Mouse (Mus musculus): ENCODE results near the gene Gm45799. TPM values are rescaled to one million over a fixed set of nuclear protein-coding genes. Genes with fewer than 3 reads are reported as not detected.

Gene Gm45799
- polyA plus RNA-seq (2012; rRNA removed) = 50.7 and 53.2 TPM in 2 replicates

DNA sequence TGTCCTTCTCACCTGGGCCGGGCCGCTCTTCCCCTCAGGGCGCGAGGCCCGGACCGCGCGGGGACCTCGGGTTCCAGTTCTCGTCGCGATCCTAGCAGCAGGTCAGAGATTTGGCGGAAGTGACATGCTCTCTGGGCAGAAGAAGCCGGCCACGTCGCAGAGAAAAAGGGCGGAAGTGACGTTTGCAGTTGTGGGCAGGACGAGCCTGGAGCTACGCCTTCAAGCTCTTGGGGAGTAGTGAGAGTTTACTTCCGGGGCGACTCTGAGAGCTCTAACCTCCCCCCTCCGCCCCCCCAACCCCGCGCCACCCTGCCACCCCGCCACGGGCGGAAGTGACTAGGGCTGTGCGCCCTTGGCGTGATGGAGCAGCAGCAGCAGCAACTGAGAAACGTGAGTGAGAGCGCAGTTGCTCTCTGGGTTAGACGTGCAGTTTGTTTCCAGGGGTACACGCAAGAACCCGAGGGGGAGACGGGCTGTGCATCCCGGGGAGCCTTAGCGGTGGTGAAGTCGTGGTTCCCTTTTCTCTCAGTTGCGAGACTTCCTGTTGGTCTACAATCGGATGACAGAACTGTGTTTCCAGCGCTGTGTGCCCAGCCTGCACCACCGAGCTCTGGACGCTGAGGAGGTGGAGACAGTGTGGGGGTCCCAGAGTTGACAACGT, at the start of gene Gm45799, which contains the start of gene Arfip2:
Gene Gm45799 (plus strand): TSS at position 320 of the 661 bp plus-strand sequence.
Gene Arfip2 (minus strand): TSS at position 184 of the 661 bp plus-strand sequence.
- peak; percentile 98 to 99 for DNase-seq (ENCODE audit: extremely low spot score in 1 of 2, low spot score in 1 of 2)

GRCm38 (mm10) chr7:105602860-105603623, 37.3 kb upstream of the Gm45799 start:
- DNase-seq (ENCODE audit: extremely low spot score in 1 of 2, low spot score in 1 of 2) = peak in 1 of 2 experiments; percentile 79

- DNase-seq (ENCODE audit: extremely low spot score in 1 of 2, low spot score in 1 of 2) = no peak
Observed at GRCm38 (mm10) chr7:105608467-105608866, 31.9 kb upstream of the Gm45799 start.

DNA sequence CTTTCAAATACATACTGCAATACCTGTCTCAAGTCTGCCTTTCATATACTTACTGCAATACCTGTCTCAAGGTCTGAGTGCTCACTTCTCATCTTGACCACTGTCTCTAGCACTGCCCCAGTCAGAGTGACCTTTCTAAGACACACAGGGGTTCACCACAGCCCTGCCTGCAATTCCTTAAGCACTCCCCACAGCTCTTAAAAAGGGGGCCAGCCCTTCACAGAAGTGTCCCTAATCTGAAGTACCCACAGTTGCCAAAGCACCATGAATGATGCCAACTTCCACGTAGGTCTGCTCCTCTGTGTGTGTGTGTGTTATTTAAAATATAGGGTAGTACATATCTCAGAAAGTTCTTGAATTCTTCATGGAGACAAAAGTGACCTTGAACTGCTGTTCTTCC, 28.6 kb upstream of the Gm45799 start:
- DNase-seq (ENCODE audit: extremely low spot score in 1 of 2, low spot score in 1 of 2) = no peak

DNA sequence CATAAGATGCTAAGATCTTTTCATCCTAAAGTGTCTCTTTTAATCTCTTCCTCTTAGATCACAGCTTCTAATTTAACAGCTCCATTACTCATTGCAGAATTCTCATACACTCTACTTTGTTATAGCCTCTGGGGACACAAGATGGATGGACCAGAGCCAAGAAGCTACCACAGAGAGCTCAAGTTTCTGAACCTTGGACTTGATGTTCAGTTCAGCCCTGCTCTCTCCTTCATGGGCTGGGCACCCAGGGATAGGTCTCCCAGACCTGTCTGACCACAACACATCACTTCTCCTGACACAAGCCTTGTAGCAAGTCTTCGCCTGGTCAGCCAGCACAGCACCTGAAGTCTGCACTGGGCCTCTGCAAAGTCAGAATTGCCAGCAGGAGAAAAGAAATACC, 26.0 kb upstream of the Gm45799 start:
- no peak for DNase-seq (ENCODE audit: extremely low spot score in 1 of 2, low spot score in 1 of 2)

DNA sequence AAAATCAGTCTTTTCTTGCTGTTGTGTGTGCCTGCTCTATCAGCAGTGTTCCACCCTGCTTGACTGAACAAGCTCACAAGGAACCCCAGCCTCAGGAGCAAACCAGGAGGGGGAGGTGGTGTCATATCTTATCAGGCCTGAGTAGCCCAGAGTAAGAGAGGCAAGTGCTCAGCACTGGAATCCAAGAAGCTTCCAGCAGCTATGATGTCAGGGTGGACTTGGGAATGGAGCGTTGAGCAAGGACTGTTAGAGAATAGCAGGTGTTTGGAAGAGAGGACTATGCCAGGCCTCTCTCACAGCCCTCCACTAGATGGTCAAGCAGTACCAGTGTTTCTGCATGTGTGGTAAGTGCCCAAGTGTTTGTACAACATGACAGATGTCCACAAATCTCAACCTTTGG, 24.6 kb upstream of the Gm45799 start:
- no peak for DNase-seq (ENCODE audit: extremely low spot score in 1 of 2, low spot score in 1 of 2)

GRCm38 (mm10) chr7:105616561-105616960, 23.8 kb upstream of the Gm45799 start:
- no peak for DNase-seq (ENCODE audit: extremely low spot score in 1 of 2, low spot score in 1 of 2)

DNA sequence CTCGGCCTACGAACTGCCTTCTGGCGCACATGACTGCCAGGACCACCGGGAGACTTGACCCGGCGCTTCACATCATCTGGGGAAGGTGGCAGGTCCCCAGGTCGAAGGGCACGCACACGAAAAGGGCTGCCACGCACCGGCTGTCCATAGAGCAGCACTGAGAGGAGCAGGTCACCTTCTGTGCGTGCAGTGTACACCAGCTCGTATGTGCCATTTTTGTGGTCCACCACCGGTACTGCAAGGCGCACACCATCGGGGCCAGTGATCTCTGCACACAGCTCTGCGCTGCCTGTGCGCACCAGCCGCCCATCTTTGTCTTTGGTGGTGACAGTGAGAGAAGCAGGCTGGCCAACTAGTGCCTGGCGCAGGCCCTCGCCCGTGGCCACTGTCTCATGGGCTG, 22.5 kb upstream of the Gm45799 start:
- no peak for DNase-seq (ENCODE audit: extremely low spot score in 1 of 2, low spot score in 1 of 2)

GRCm38 (mm10) chr7:105619701-105620100, 20.7 kb upstream of the Gm45799 start:
- no peak for DNase-seq (ENCODE audit: extremely low spot score in 1 of 2, low spot score in 1 of 2)

- DNase-seq (ENCODE audit: extremely low spot score in 1 of 2, low spot score in 1 of 2) = peak in 1 of 2 experiments; percentile 55
Observed at GRCm38 (mm10) chr7:105621053-105621452, 19.3 kb upstream of the Gm45799 start.

DNA sequence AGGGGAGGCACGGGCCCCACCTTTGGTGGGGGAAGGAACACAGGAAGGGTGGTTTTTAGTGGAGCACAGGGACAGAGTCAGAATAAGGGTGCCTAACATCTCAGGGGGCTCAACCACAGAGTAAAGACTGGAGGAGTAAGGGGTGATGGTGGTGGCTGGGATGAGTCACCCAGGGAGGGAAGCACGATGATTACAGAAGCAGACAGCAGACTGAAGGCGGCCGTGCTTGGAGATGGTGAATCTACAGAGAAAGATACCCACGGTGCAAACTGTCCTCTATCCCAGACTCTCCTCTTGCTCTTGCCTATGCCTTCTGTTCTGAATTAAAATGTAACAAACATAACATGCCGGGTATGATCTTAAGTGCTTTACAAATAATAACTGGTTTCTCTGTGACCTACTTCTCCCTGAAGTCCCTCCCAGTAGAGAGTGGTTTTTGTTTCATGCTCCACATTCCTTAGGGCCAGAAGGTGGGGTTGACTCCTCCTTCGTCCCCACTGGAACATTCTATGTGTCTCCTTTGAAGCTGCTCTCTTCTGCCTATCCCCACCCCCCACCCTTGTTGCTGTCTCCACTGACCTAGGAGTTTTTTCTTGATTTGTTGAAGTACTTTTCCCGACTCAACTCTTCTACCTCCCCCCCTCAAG, 18.6 kb upstream of the Gm45799 start:
- peak; percentile 28 to 56 for DNase-seq (ENCODE audit: extremely low spot score in 1 of 2, low spot score in 1 of 2)

- no peak for DNase-seq (ENCODE audit: extremely low spot score in 1 of 2, low spot score in 1 of 2)
Observed at GRCm38 (mm10) chr7:105625397-105625796, 15.0 kb upstream of the Gm45799 start.

DNA sequence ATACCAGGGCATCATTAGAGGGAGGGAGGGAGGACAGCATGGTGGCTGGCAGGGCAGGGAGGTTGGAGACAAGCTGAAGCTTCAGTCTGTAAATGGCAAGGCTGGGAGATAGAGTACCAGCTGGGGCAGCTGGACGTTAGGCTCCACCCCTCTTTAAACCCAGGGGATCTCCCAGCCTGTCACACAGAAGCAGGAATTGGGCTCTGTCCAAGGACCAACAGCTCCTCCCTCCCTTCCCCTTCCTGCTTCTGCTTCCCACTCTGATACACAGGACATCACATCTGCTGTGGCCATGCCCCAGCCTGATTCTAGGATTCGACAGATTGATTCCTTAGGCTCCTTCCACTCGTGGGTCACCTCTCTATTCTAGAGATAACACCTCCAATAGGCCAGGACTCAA, 11.7 kb upstream of the Gm45799 start:
- peak; percentile 30 to 59 for DNase-seq (ENCODE audit: extremely low spot score in 1 of 2, low spot score in 1 of 2)

DNA sequence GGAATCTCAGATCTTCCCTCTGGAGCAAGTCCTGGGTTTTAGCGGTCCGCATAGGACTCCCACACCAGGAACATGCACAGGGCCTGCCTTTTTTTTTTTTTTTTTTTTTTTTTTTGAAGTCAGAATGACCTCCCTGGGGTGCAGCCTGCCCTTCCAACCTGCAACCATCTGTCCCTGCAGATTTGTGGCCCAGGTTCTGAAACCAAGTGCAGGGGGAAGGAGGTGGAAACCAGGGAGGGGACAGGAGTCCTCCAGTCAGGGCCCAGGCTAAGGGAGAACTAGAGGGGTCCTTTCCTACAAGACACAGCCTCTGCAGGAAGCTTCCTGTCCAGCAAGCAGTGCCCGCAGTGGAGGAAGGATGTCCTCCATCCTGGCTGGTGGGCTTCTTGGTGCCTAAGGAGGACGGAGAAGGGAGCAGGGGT, 7.8 kb upstream of the Gm45799 start:
- no peak for DNase-seq (ENCODE audit: extremely low spot score in 1 of 2, low spot score in 1 of 2)

- DNase-seq (ENCODE audit: extremely low spot score in 1 of 2, low spot score in 1 of 2) = peak; percentile 71 to 91
Observed at GRCm38 (mm10) chr7:105633127-105633800, 7.1 kb upstream of the Gm45799 start, which contains the start of gene Trim3. Gene Trim3 (minus strand): TSS chr7:105633571.

GRCm38 (mm10) chr7:105633801-105634135, 6.6 kb upstream of the Gm45799 start:
- DNase-seq (ENCODE audit: extremely low spot score in 1 of 2, low spot score in 1 of 2) = no peak

- DNase-seq (ENCODE audit: extremely low spot score in 1 of 2, low spot score in 1 of 2) = no peak
Observed at GRCm38 (mm10) chr7:105634272-105634920, 6.0 kb upstream of the Gm45799 start.

- no peak for DNase-seq (ENCODE audit: extremely low spot score in 1 of 2, low spot score in 1 of 2)
Observed at GRCm38 (mm10) chr7:105635726-105636125, 4.6 kb upstream of the Gm45799 start.

GRCm38 (mm10) chr7:105638776-105639175, 1.6 kb upstream of the Gm45799 start:
- DNase-seq (ENCODE audit: extremely low spot score in 1 of 2, low spot score in 1 of 2) = no peak

DNA sequence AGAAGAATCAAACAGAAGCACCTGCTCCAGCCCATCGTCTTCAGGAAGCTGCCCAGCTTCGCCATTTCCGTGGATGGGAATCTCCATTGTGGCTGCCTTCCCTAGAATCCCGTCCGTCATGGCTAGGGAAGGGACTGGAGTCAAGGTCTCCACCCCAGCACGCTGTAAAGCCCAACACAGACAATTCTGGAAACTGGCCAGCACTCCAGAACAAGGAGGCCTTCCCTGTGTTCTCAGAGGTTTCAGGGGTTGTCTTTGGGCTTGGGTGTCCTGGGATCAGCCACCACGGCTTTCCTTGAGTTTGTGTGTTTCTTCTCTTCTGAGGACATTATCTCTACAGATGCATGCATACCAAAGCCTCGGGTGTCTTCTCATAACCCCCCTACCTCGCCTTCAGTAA, 1.0 kb upstream of the Gm45799 start:
- no peak for DNase-seq (ENCODE audit: extremely low spot score in 1 of 2, low spot score in 1 of 2)

All from frontal cortex, adult 2 months (tissue).